Mouse (Mus musculus) hindbrain, embryonic 14.5 days (tissue): ENCODE results near the gene Galk1. TPM values are rescaled to one million over a fixed set of nuclear protein-coding genes. Genes with fewer than 3 reads are reported as not detected.

Experiments
- ATAC-seq: fragments of 200-750 bp; cut with Nextera tagmentation; 2 replicates; pipeline ENCODE4 v1.8.0; 2017; ENCODE audit warnings: moderate number of reproducible peaks, mild to moderate bottlenecking, moderate TSS enrichment, moderate library complexity; ENCODE audit not compliant: low FRiP score
- DNase-seq: peaks from one replicate; pipeline ENCODE4 v3.0.0-alpha.2; 2015; ENCODE audit warnings: low spot score
- H3K27ac ChIP-seq: fragments of 300-500 bp; sonication (generic); 2 replicates; pipeline ENCODE4 v1.5.1; 2014; ENCODE audit warnings: mild to moderate bottlenecking, moderate library complexity
- H3K27me3 ChIP-seq: fragments of 300-500 bp; sonication (generic); 2 replicates; pipeline ENCODE4 v1.6.1; 2014; ENCODE audit warnings: mild to moderate bottlenecking, low read length, mixed read lengths; ENCODE audit not compliant: control insufficient read depth, insufficient read depth
- H3K36me3 ChIP-seq: fragments of 300-500 bp; sonication (generic); replicated peaks from 2 replicates; pipeline ENCODE4 v1.6.1; 2014; ENCODE audit not compliant: control insufficient read depth, insufficient read depth
- H3K4me1 ChIP-seq: fragments of 300-500 bp; sonication (generic); replicated peaks from 2 replicates; pipeline ENCODE4 v1.6.1; 2014; ENCODE audit warnings: antibody characterized with exemption, low read length, mixed read lengths; ENCODE audit not compliant: control insufficient read depth, insufficient read depth
- H3K4me2 ChIP-seq: fragments of 300-500 bp; sonication (generic); replicated peaks from 2 replicates; pipeline ENCODE4 v1.6.1; 2014; ENCODE audit warnings: mild to moderate bottlenecking, moderate library complexity
- H3K4me3 ChIP-seq: fragments of 300-500 bp; sonication (generic); replicated peaks from 2 replicates; pipeline ENCODE4 v1.5.1; 2014; ENCODE audit warnings: mild to moderate bottlenecking, low read length
- H3K9ac ChIP-seq: fragments of 300-500 bp; sonication (generic); 2 replicates; pipeline ENCODE4 v1.6.1; 2014
- H3K9me3 ChIP-seq: fragments of 300-500 bp; sonication (generic); 2 replicates; pipeline ENCODE4 v1.6.1; 2016; ENCODE audit warnings: low read length; ENCODE audit not compliant: control insufficient read depth
- WGBS: fragments of 180-500 bp; shearing (Covaris S2); extraction: QIAGEN DNeasy Blood & Tissue Kit; methylation state at CpG from one replicate; pipeline ENCODE4 v1.1.7; 2014; 5-methylcytosine and 5-hydroxymethylcytosine counted together
- polyA plus RNA-seq: library from polyadenylated mRNA; unstranded; fragments of >200 nt; fragmentation: Nextera tagmentation; extraction: Ambion mirVana; gene quantifications from 2 replicates; pipeline ENCODE4 v1.2.1, GENCODE M21; 2014

The Galk1 gene
- 48.6 and 54.4 TPM in 2 replicates for polyA plus RNA-seq

- no peaks in the 10 kb centered on the region for H3K27me3 ChIP-seq
- no peaks in the 10 kb centered on the region for H3K9me3 ChIP-seq
- WGBS: under 1% methylated on average over 53 of the region's 55 CpGs
- H3K4me3 ChIP-seq: peak within 1 kb of the TSS; percentile 46
- peak within 1 kb of the TSS; percentile 55 for H3K27ac ChIP-seq
- ATAC-seq: peak; percentile 86
- H3K4me2 ChIP-seq: peak within 1 kb of the TSS; percentile 69
- H3K9ac ChIP-seq: peak within 1 kb of the TSS; percentile 77
- H3K36me3 ChIP-seq: no peaks in the 10 kb centered on the region; the same call in 1 of the 2 replicates
- DNase-seq: peak; percentile 80
- peaks cover 16% of the 10 kb centered on the region for H3K4me1 ChIP-seq
Measured at GRCm38 (mm10) chr11:116012262-116012947, at the start of gene Galk1. Gene Galk1, minus strand, starts transcription at chr11:116012719.

DNA sequence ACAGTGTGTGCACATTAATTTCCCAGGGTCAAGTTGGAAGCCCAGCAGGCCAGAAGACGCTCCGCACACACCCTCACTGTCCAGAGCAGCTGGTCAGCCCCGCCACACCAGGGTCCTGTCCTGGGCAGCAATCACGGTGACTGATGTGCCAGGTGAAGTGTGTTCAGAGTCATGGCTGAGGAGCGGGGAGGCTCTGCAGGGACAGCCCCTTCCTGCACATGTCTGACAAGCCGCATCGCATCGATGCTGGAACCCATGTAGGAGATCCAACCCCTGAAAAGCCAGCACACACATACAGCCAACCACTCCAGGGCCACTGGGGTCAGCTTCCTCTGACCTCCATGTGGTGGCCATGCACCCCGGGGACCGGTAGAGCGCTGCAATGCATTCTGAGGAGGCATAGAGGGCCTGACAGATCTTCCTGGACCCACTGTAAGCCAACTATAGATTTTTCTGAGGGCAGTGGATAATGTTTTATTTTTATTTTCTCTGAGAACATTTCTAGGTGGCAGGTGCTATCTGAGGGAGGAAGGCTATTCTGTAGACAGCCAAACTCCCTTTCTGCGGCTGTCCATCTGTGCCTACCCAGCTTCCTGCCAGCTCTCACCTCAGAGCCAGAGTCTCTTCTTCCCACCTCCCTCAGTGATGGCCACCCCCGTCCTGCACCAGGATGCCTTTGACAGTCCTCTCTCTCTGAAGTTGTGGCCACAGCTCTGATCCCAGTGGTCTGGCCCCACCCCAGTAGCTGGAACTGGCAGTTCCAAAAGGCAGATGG is 49.3 kb upstream of the Galk1 start:
- H3K9ac ChIP-seq: no peak overlapping the region
- 84% methylated on average over 13 of the region's 13 CpGs for WGBS
- H3K27ac ChIP-seq: no peak overlapping the region
- H3K4me1 ChIP-seq: no peaks in the 10 kb centered on the region
- ATAC-seq (no peak), DNase-seq (no peak)
- no peak overlapping the region for H3K4me2 ChIP-seq
- no peak overlapping the region for H3K4me3 ChIP-seq
- H3K36me3 ChIP-seq: peaks cover 53% of the 10 kb centered on the region
- no peaks in the 10 kb centered on the region for H3K9me3 ChIP-seq
- H3K27me3 ChIP-seq: no peaks in the 10 kb centered on the region

DNA sequence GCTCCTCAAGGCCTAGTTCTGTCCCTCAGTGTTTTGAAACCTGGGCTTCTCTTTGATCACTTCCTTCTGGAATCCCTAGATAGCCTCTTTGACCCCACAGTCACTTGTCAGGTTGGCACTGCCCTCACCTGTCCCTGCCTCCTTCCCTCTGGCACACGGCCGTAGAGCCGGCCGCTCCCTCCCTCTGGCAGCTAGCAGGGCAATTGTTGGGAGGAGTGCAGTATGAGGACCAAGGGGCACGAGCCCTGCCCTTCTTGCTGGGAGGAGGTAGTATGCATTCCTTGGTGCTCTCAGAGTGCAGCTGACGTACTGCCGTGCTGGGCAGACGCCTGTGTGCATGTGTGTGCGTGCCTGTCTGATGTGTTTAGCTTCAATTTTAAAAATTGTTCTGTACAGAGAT is 48.1 kb upstream of the Galk1 start:
- no peaks in the 10 kb centered on the region for H3K27me3 ChIP-seq
- no peak for DNase-seq
- no peaks in the 10 kb centered on the region for H3K9me3 ChIP-seq
- WGBS: 95% methylated on average over 9 of the region's 9 CpGs
- H3K4me2 ChIP-seq: no peak overlapping the region
- H3K9ac ChIP-seq: no peak overlapping the region
- H3K36me3 ChIP-seq: peaks cover 64% of the 10 kb centered on the region
- H3K27ac ChIP-seq: no peak overlapping the region
- H3K4me3 ChIP-seq: no peak overlapping the region
- ATAC-seq: no peak
- no peaks in the 10 kb centered on the region for H3K4me1 ChIP-seq

GRCm38 (mm10) chr11:116059691-116060025 is 47.1 kb upstream of the Galk1 start:
- no peak for DNase-seq
- no peaks in the 10 kb centered on the region for H3K9me3 ChIP-seq
- no peak for ATAC-seq
- WGBS: 94% methylated on average over 11 of the region's 11 CpGs
- no peak overlapping the region for H3K4me2 ChIP-seq
- peaks cover 74% of the 10 kb centered on the region for H3K36me3 ChIP-seq
- no peaks in the 10 kb centered on the region for H3K27me3 ChIP-seq
- no peaks in the 10 kb centered on the region for H3K4me1 ChIP-seq
- H3K9ac ChIP-seq: no peak overlapping the region
- H3K4me3 ChIP-seq: no peak overlapping the region
- H3K27ac ChIP-seq: no peak overlapping the region

DNA sequence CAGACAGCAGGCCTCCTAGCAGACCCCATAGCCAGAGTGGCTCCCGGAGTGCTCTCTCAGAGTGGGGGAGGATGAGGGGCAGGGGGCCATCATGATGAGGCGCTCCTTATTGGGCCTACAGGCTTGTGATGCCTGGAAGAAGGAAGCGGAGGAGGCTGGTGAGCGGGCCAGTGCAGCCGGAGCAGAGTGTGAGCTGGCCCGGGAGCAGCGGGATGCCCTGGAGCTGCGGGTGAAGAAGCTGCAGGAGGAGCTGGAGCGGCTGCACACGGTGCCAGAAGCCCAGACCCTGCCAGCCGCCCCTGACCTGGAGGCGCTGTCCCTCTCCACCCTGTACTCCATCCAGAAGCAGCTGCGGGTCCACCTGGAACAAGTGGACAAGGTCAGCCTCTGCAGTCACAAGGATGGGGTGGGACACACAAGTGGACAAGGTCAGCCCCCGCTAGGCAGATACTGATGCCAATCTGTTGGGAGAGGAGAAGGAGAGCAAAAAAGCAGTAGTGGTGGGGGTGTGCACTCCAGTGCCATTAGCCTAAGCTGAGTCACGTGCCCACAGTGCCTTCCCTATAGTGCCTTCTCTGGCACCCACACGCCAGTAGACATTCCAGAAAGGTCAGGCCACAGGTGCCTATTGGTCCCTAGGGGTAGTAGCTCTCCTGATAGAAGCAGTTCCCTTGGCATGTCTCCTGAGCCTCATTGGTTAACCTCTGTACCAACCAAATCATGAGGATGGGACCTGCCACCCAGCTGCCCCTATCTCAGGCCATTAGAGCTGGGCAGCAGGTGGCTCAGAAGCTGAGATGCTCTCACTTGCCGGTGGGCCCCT is 46.6 kb upstream of the Galk1 start:
- no peak overlapping the region for H3K9ac ChIP-seq
- WGBS: 91% methylated on average over 17 of the region's 17 CpGs
- no peak overlapping the region for H3K4me3 ChIP-seq
- no peak for ATAC-seq
- no peak overlapping the region for H3K4me2 ChIP-seq
- H3K36me3 ChIP-seq: peaks cover 79% of the 10 kb centered on the region
- no peaks in the 10 kb centered on the region for H3K4me1 ChIP-seq
- H3K27ac ChIP-seq: no peak overlapping the region
- no peak for DNase-seq
- H3K9me3 ChIP-seq: no peaks in the 10 kb centered on the region
- H3K27me3 ChIP-seq: no peaks in the 10 kb centered on the region

DNA sequence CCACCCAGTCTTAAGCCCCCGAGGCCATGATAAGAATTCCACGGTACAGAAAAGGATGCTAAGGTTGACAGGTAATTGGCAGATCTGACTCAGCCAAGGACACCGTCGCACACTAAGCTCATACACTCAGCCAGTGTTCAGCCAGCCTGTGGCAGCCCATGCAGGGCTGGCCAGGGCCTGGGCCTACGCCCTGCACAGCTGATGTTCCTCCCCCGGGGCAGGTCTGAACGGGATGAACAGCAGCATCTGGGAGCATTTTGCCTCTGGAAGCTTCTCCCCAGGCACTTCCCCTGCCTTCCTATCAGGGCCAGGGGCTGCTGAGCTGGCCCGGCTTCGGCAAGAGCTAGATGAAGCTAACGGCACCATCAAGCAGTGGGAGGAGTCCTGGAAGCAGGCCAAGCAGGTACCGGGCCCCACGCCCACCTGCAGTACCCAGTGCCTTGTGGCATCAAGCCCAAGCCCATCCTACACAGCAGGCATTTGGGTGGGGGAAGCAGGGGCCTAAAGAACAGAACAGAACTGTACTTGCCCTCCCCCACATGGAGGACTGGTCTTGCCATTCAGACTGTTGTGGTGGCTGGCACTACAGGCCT is 45.6 kb upstream of the Galk1 start:
- H3K9me3 ChIP-seq: no peaks in the 10 kb centered on the region
- H3K27ac ChIP-seq: no peak overlapping the region
- no peak overlapping the region for H3K4me2 ChIP-seq
- H3K4me3 ChIP-seq: no peak overlapping the region
- ATAC-seq: no peak
- 88% methylated on average over 12 of the region's 12 CpGs for WGBS
- H3K36me3 ChIP-seq: peaks cover 89% of the 10 kb centered on the region
- H3K27me3 ChIP-seq: no peaks in the 10 kb centered on the region
- no peak for DNase-seq
- H3K4me1 ChIP-seq: no peaks in the 10 kb centered on the region
- no peak overlapping the region for H3K9ac ChIP-seq

GRCm38 (mm10) chr11:116057237-116057881 is 44.8 kb upstream of the Galk1 start:
- Histone ChIP-seq H3K4me2 (no peak overlapping the region), H3K27ac (no peak overlapping the region), H3K9me3 (no peaks in the 10 kb centered on the region), H3K36me3 (peaks cover 96% of the 10 kb centered on the region), H3K4me3 (no peak overlapping the region), H3K27me3 (no peaks in the 10 kb centered on the region), H3K9ac (no peak overlapping the region), H3K4me1 (no peaks in the 10 kb centered on the region)
- DNase-seq (no peak), ATAC-seq (no peak)
- WGBS: 93% methylated on average over 4 of the region's 4 CpGs

DNA sequence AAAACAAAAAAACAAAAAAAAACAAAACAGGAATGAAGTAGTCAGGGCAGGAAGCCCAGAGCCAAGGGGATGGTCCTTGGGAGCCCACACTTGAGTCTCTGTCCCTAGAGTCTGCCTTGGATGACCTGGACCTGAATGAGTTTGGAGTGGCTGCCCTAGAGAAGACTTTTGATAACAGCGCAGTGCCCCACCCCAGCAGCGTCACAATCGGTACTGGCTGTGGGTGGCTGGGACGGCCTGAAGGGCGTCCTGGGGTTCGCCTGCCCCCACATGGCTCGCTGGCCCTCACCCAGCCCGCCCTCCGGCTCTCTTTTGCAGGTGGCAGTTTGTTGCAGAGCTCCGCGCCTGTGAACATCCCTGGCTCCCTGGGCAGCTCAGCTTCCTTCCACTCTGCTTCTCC is 43.4 kb upstream of the Galk1 start:
- DNase-seq (no peak), ATAC-seq (no peak)
- peaks cover 97% of the 10 kb centered on the region for H3K36me3 ChIP-seq
- no peak overlapping the region for H3K27ac ChIP-seq
- no peaks in the 10 kb centered on the region for H3K4me1 ChIP-seq
- 98% methylated on average over 11 of the region's 11 CpGs for WGBS
- H3K4me3 ChIP-seq: no peak overlapping the region
- no peak overlapping the region for H3K9ac ChIP-seq
- H3K4me2 ChIP-seq: no peak overlapping the region
- H3K9me3 ChIP-seq: no peaks in the 10 kb centered on the region
- no peaks in the 10 kb centered on the region for H3K27me3 ChIP-seq
